Mouse (Mus musculus): ENCODE measurements around the gene Sf1. TPM values are rescaled to one million over a fixed set of nuclear protein-coding genes. Genes with fewer than 3 reads are reported as not detected.

Gene Sf1
- total RNA-seq, 2 experiments from 2014 or later, result 196 to 207 TPM

- peak; percentile 90 to 96 for DNase-seq (ENCODE audit: low spot score in 2 of 2)
These were observed 54.9 kb downstream of the Sf1 start, which contains the start of gene Nrxn2 for GRCm38 (mm10) chr19:6418233-6418879. Gene Nrxn2 (plus strand): TSS chr19:6418731.

GRCm38 (mm10) chr19:6418984-6419692 lies 55.6 kb downstream of the Sf1 start:
- no peak for DNase-seq (ENCODE audit: low spot score in 2 of 2)

- no peak for DNase-seq (ENCODE audit: low spot score in 2 of 2)
These were observed 56.4 kb downstream of the Sf1 start for GRCm38 (mm10) chr19:6419805-6420310.

GRCm38 (mm10) chr19:6420481-6421210 lies 57.2 kb downstream of the Sf1 start:
- DNase-seq (ENCODE audit: low spot score in 2 of 2), result no peak

GRCm38 (mm10) chr19:6421211-6421590 lies 57.7 kb downstream of the Sf1 start:
- DNase-seq (ENCODE audit: low spot score in 2 of 2), result peak; percentile 52 to 75

- no peak for DNase-seq (ENCODE audit: low spot score in 2 of 2)
These were observed 58.5 kb downstream of the Sf1 start for GRCm38 (mm10) chr19:6422014-6422413.

GRCm38 (mm10) chr19:6423241-6423640 lies 59.8 kb downstream of the Sf1 start:
- peak; percentile 76 to 81 for DNase-seq (ENCODE audit: low spot score in 2 of 2)

GRCm38 (mm10) chr19:6424137-6424881 lies 60.8 kb downstream of the Sf1 start:
- no peak for DNase-seq (ENCODE audit: low spot score in 2 of 2)

GRCm38 (mm10) chr19:6425595-6425994 lies 62.1 kb downstream of the Sf1 start:
- no peak for DNase-seq (ENCODE audit: low spot score in 2 of 2)

- DNase-seq (ENCODE audit: low spot score in 2 of 2), result no peak
These were observed 63.4 kb downstream of the Sf1 start for GRCm38 (mm10) chr19:6426703-6427500.

Small RNA genes lying within 50 kb of the gene (microRNA-seq; reads per million reads assigned to microRNA genes)
- gene Mir6989, result 1.2 to 4.3 reads per million in 2 experiments

Other genes starting within 250 kb of the Sf1 start
- gene Sac3d1, start 245.0 kb upstream of the Sf1 start, total RNA-seq (2021), result 10 to 100 TPM; 15.5 to 15.6 TPM
- 10 to 100 TPM; 37.6 to 45.1 TPM for gene Snx15, start 235.4 kb upstream of the Sf1 start, total RNA-seq (2021)
- under 1 TPM; 0.59 to 0.89 TPM for gene Batf2, start 222.7 kb upstream of the Sf1 start, total RNA-seq (2021)
- gene Arl2, start 222.1 kb upstream of the Sf1 start, total RNA-seq (2021), result 10 to 100 TPM; 83.2 to 84.8 TPM
- not detected for gene Majin, start 179.3 kb upstream of the Sf1 start, total RNA-seq (2021)
- not detected for gene Gpha2, start 137.3 kb upstream of the Sf1 start, total RNA-seq (2021)
- gene Ppp2r5b, start 127.8 kb upstream of the Sf1 start, total RNA-seq (2021), result 100 to 1,000 TPM; 133 TPM
- 10 to 100 TPM; 34.0 to 34.2 TPM for gene Atg2a, start 122.0 kb upstream of the Sf1 start, total RNA-seq (2021)
- 10 to 100 TPM; 86.6 to 88.0 TPM for gene Ehd1, start 87.0 kb upstream of the Sf1 start, total RNA-seq (2021)
- 1 to 10 TPM; 4.8 to 5.6 TPM for gene Cdc42bpg, start 57.2 kb upstream of the Sf1 start, total RNA-seq (2021)
- gene Men1, start 28.7 kb upstream of the Sf1 start, total RNA-seq (2021), result 10 to 100 TPM; 63.0 to 71.3 TPM
- gene Map4k2, start 22.6 kb upstream of the Sf1 start, total RNA-seq (2021), result 10 to 100 TPM; 82.2 to 89.6 TPM
- gene Pygm, start 20.7 kb downstream of the Sf1 start, total RNA-seq (2021), result 10 to 100 TPM; 26.4 to 27.2 TPM
- 10 to 100 TPM; 29.4 to 32.4 TPM for gene Rasgrp2, start 35.6 kb downstream of the Sf1 start, total RNA-seq (2021)
- 100 to 1,000 TPM; 415 to 436 TPM for gene Nrxn2, start 55.0 kb downstream of the Sf1 start, total RNA-seq (2021)
- under 1 TPM; 0.28 to 0.72 TPM for gene Slc22a12, start 179.3 kb downstream of the Sf1 start, total RNA-seq (2021)

Measured in layer of hippocampus, adult 18-20 months (tissue).